Mouse (Mus musculus): Measurements from ENCODE around the gene Homer3. TPM values are rescaled to one million over a fixed set of nuclear protein-coding genes. Genes with fewer than 3 reads are reported as not detected.

The Homer3 gene
- total RNA-seq, 2 experiments from 2014 or later, result 45.7 to 47.0 TPM

GRCm38 (mm10) chr8:70331526-70331925 lies 48.9 kb downstream of the Homer3 start:
- DNase-seq (ENCODE audit: low spot score in 2 of 2), result peak in 1 of 2 experiments; percentile 56

GRCm38 (mm10) chr8:70332070-70332877 lies 49.6 kb downstream of the Homer3 start:
- peak; percentile 85 to 88 for DNase-seq (ENCODE audit: low spot score in 2 of 2)

- no peak for DNase-seq (ENCODE audit: low spot score in 2 of 2)
Measured at GRCm38 (mm10) chr8:70332878-70333202, 50.2 kb downstream of the Homer3 start.

GRCm38 (mm10) chr8:70338931-70339330 lies 56.3 kb downstream of the Homer3 start:
- DNase-seq (ENCODE audit: low spot score in 2 of 2), result no peak

- no peak for DNase-seq (ENCODE audit: low spot score in 2 of 2)
Measured at GRCm38 (mm10) chr8:70340659-70341058, 58.0 kb downstream of the Homer3 start.

- DNase-seq (ENCODE audit: low spot score in 2 of 2), result no peak
Measured at GRCm38 (mm10) chr8:70342007-70342406, 59.4 kb downstream of the Homer3 start.

- no peak for DNase-seq (ENCODE audit: low spot score in 2 of 2)
Measured at GRCm38 (mm10) chr8:70343076-70343475, 60.4 kb downstream of the Homer3 start.

GRCm38 (mm10) chr8:70343696-70344095 lies 61.1 kb downstream of the Homer3 start:
- peak; percentile 67 to 77 for DNase-seq (ENCODE audit: low spot score in 2 of 2)

Other genes with a start within 250 kb of the Homer3 start
- 10 to 100 TPM; 73.4 to 74.8 TPM for gene Mau2, start 240.1 kb upstream of the Homer3 start, total RNA-seq (2021)
- 10 to 100 TPM; 50.0 to 54.7 TPM for gene Sugp1, start 240.0 kb upstream of the Homer3 start, total RNA-seq (2021)
- gene Tm6sf2, start 209.9 kb upstream of the Homer3 start, total RNA-seq (2021), result 1 to 10 TPM; 1.3 to 2.5 TPM
- gene Hapln4, start 199.4 kb upstream of the Homer3 start, total RNA-seq (2021), result 1 to 10 TPM; 6.8 to 7.7 TPM
- gene Ncan, start 162.0 kb upstream of the Homer3 start, total RNA-seq (2021), result 100 to 1,000 TPM; 575 to 578 TPM
- 10 to 100 TPM; 36.1 to 41.7 TPM for gene Nr2c2ap, start 151.5 kb upstream of the Homer3 start, total RNA-seq (2021)
- gene Rfxank, start 143.7 kb upstream of the Homer3 start, total RNA-seq (2021), result 10 to 100 TPM; 10.5 to 12.0 TPM
- 10 to 100 TPM; 39.9 to 46.5 TPM for gene Borcs8, start 143.3 kb upstream of the Homer3 start, total RNA-seq (2021)
- under 1 TPM; 0.57 to 0.67 TPM for gene Mef2b, start 143.1 kb upstream of the Homer3 start, total RNA-seq (2021)
- 10 to 100 TPM; 52.3 to 54.7 TPM for gene Tmem161a, start 110.5 kb upstream of the Homer3 start, total RNA-seq (2021)
- gene Slc25a42, start 70.5 kb upstream of the Homer3 start, total RNA-seq (2021), result 10 to 100 TPM; 27.9 to 28.8 TPM
- gene Sugp2, start 48.6 kb upstream of the Homer3 start, total RNA-seq (2021), result 100 to 1,000 TPM; 128 to 138 TPM
- gene Armc6, start 48.4 kb upstream of the Homer3 start, total RNA-seq (2021), result 10 to 100 TPM; 88.5 to 90.7 TPM
- 10 to 100 TPM; 49.0 to 53.0 TPM for gene Ddx49, start 19.7 kb downstream of the Homer3 start, total RNA-seq (2021)
- gene Cope, start 19.7 kb downstream of the Homer3 start, total RNA-seq (2021), result 100 to 1,000 TPM; 122 to 145 TPM
- gene Cers1, start 32.9 kb downstream of the Homer3 start, total RNA-seq (2021), result 10 to 100 TPM; 94.6 to 99.0 TPM
- gene Gdf1, start 47.0 kb downstream of the Homer3 start, total RNA-seq (2021), result 10 to 100 TPM; 13.2 to 23.5 TPM
- 10 to 100 TPM; 50.8 to 51.0 TPM for gene Upf1, start 70.5 kb downstream of the Homer3 start, total RNA-seq (2021)
- gene Comp, start 90.7 kb downstream of the Homer3 start, total RNA-seq (2021), result under 1 TPM in 1 of 2 experiments, not detected in 1; 0.31 TPM
- 100 to 1,000 TPM; 103 to 114 TPM for gene Crtc1, start 156.8 kb downstream of the Homer3 start, total RNA-seq (2021)
- gene Klhl26, start 194.1 kb downstream of the Homer3 start, total RNA-seq (2021), result 10 to 100 TPM; 35.6 to 38.4 TPM
- gene Tmem59l, start 204.5 kb downstream of the Homer3 start, total RNA-seq (2021), result 100 to 1,000 TPM; 174 to 175 TPM
- 10 to 100 TPM; 21.3 to 22.0 TPM for gene Crlf1, start 210.3 kb downstream of the Homer3 start, total RNA-seq (2021)
- 100 to 1,000 TPM in 1 of 2 experiments, 10 to 100 TPM in 1; 97.8 to 106 TPM for gene Rex1bd, start 223.9 kb downstream of the Homer3 start, total RNA-seq (2021)
- gene Uba52, start 228.0 kb downstream of the Homer3 start, total RNA-seq (2021), result 1,000 to 10,000 TPM in 1 of 2 experiments, 100 to 1,000 TPM in 1; 916 to 1,148 TPM
- gene Fkbp8, start 244.9 kb downstream of the Homer3 start, total RNA-seq (2021), result 100 to 1,000 TPM; 337 to 361 TPM
- gene Kxd1, start 245.1 kb downstream of the Homer3 start, total RNA-seq (2021), result 10 to 100 TPM; 33.1 to 35.3 TPM